Mouse (Mus musculus) erythroblast, embryonic 14.5 days (primary cell): ENCODE data around the gene Pfdn6. TPM values are rescaled to one million over a fixed set of nuclear protein-coding genes. Genes with fewer than 3 reads are reported as not detected.
"Not testable (repeated sequence)": the region's sequence is repeated elsewhere in the genome, so short reads cannot be mapped to it uniquely, and the experiment has no call there.

Experiments used
- H3K27me3 ChIP-seq: 2 replicates; pipeline ENCODE4 v1.6.1; 2012; ENCODE audit warnings: inconsistent platforms; ENCODE audit not compliant: control insufficient read depth
- H3K36me3 ChIP-seq: 2 replicates; pipeline ENCODE4 v1.6.1; 2012; ENCODE audit warnings: mild to moderate bottlenecking, inconsistent platforms; ENCODE audit not compliant: control insufficient read depth
- H3K4me1 ChIP-seq: 2 replicates; pipeline ENCODE4 v1.6.1; 2012; ENCODE audit warnings: inconsistent platforms; ENCODE audit not compliant: control insufficient read depth
- H3K4me3 ChIP-seq: replicated peaks from 2 replicates; pipeline ENCODE3; 2012; ENCODE audit warnings: moderate library complexity, mild to moderate bottlenecking, inconsistent platforms
- H3K9me3 ChIP-seq: 2 replicates; pipeline ENCODE4 v1.6.1; 2012; ENCODE audit warnings: low read length, inconsistent platforms, mixed read lengths; ENCODE audit not compliant: control insufficient read depth
- GATA1 ChIP-seq: IDR thresholded peaks from 2 replicates; pipeline ENCODE4 v1.6.1; 2012; ENCODE audit warnings: low read length, inconsistent platforms, mixed read lengths
- TAL1 ChIP-seq: IDR thresholded peaks from 3 replicates; pipeline ENCODE4 v1.6.1; 2012; ENCODE audit warnings: low read length, inconsistent platforms, mixed read lengths
- polyA plus RNA-seq: library from polyadenylated mRNA; stranded (reverse); fragments of >175 nt; gene quantifications from 2 replicates; pipeline ENCODE4 v1.2.3, GENCODE M21; 2012

The Pfdn6 gene
- polyA plus RNA-seq, 1 experiment, result 48.7 TPM

GRCm38 (mm10) chr17:33891357-33891756, 48.8 kb downstream of the Pfdn6 start:
- H3K9me3 ChIP-seq, result no peaks in the 10 kb centered on the region
- peaks cover 26% of the 10 kb centered on the region for H3K4me1 ChIP-seq
- TF ChIP-seq TAL1 (no peak), GATA1 (no peak)
- no peaks in the 10 kb centered on the region for H3K27me3 ChIP-seq
- peaks cover 29% of the 10 kb centered on the region for H3K36me3 ChIP-seq
- H3K4me3 ChIP-seq, result no peak overlapping the region

GRCm38 (mm10) chr17:33890533-33891059, 49.5 kb downstream of the Pfdn6 start, which contains the start of gene Kifc1:
Gene Kifc1, minus strand, starts transcription at chr17:33890661.
- Histone ChIP-seq H3K9me3 (no peaks in the 10 kb centered on the region), H3K4me3 (peak within 1 kb of the TSS; percentile 75), H3K4me1 (peaks cover 26% of the 10 kb centered on the region), H3K27me3 (no peaks in the 10 kb centered on the region), H3K36me3 (peaks cover 36% of the 10 kb centered on the region)
- no peak for TF ChIP-seq TAL1
- TF ChIP-seq GATA1, result no peak

- H3K9me3 ChIP-seq, result not testable (repeated sequence)
Observed at GRCm38 (mm10) chr17:33889941-33890532, 50.1 kb downstream of the Pfdn6 start.

More at GRCm38 (mm10) chr17:33889941-33890532, 50.1 kb downstream of the Pfdn6 start:
- peak overlapping the region; percentile 75 for H3K4me3 ChIP-seq
- H3K36me3 ChIP-seq, result peaks cover 41% of the 10 kb centered on the region
- H3K4me1 ChIP-seq, result peaks cover 26% of the 10 kb centered on the region
- not testable (repeated sequence) for H3K27me3 ChIP-seq

Other genes starting within 250 kb of the Pfdn6 start
- 80.5 and 112 TPM in 2 replicates for gene March2, start 221.7 kb downstream of the Pfdn6 start, polyA plus RNA-seq
- 26.5 and 41.4 TPM in 2 replicates for gene Rab11b, start 179.8 kb downstream of the Pfdn6 start, polyA plus RNA-seq
- 0.07 TPM in 1 of 2 replicates, not detected in the other for gene Angptl4, start 158.5 kb downstream of the Pfdn6 start, polyA plus RNA-seq
- gene Kank3, start 129.8 kb downstream of the Pfdn6 start, polyA plus RNA-seq, result 0.03 TPM in 2 replicates
- 366 and 664 TPM in 2 replicates for gene Rps28, start 115.8 kb downstream of the Pfdn6 start, polyA plus RNA-seq
- 125 and 152 TPM in 2 replicates for gene Ndufa7, start 115.8 kb downstream of the Pfdn6 start, polyA plus RNA-seq
- gene Cd320, start 97.3 kb downstream of the Pfdn6 start, polyA plus RNA-seq, result 0.26 and 0.86 TPM in 2 replicates
- not detected in 2 replicates for gene Gm7029, start 66.5 kb downstream of the Pfdn6 start, polyA plus RNA-seq
- 24.3 and 25.8 TPM in 2 replicates for gene Kifc1, start 49.7 kb downstream of the Pfdn6 start, polyA plus RNA-seq
- 0.08 TPM in 1 of 2 replicates, not detected in the other for gene Platr17, start 35.2 kb downstream of the Pfdn6 start, polyA plus RNA-seq
- 1.4 TPM in 2 replicates for gene Daxx, start 30.9 kb downstream of the Pfdn6 start, polyA plus RNA-seq
- 14.7 and 21.8 TPM in 2 replicates for gene Tapbp, start 24.4 kb downstream of the Pfdn6 start, polyA plus RNA-seq
- gene Zbtb22, start 24.4 kb downstream of the Pfdn6 start, polyA plus RNA-seq, result 5.6 and 5.7 TPM in 2 replicates
- gene Rgl2, start 10.8 kb downstream of the Pfdn6 start, polyA plus RNA-seq, result 3.1 and 3.5 TPM in 2 replicates
- gene Wdr46, start 317 bp upstream of the Pfdn6 start, polyA plus RNA-seq, result 6.0 and 6.7 TPM in 2 replicates
- 0.21 and 0.45 TPM in 2 replicates for gene B3galt4, start 11.1 kb upstream of the Pfdn6 start, polyA plus RNA-seq
- gene Vps52, start 15.5 kb upstream of the Pfdn6 start, polyA plus RNA-seq, result 10.1 and 11.6 TPM in 2 replicates
- gene Rps18, start 15.7 kb upstream of the Pfdn6 start, polyA plus RNA-seq, result 11.8 and 13.8 TPM in 2 replicates
- gene H2-K1, start 60.0 kb upstream of the Pfdn6 start, polyA plus RNA-seq, result 0.91 and 0.94 TPM in 2 replicates
- 1.8 and 2.5 TPM in 2 replicates for gene Ring1, start 84.3 kb upstream of the Pfdn6 start, polyA plus RNA-seq
- 1.4 TPM in 2 replicates for gene H2-Ke6, start 87.7 kb upstream of the Pfdn6 start, polyA plus RNA-seq
- gene Slc39a7, start 91.3 kb upstream of the Pfdn6 start, polyA plus RNA-seq, result 3.5 TPM in 2 replicates
- gene Rxrb, start 91.5 kb upstream of the Pfdn6 start, polyA plus RNA-seq, result 10.1 and 11.3 TPM in 2 replicates
- 0.45 and 0.56 TPM in 2 replicates for gene Col11a2, start 99.1 kb upstream of the Pfdn6 start, polyA plus RNA-seq
- gene H2-Oa, start 152.0 kb upstream of the Pfdn6 start, polyA plus RNA-seq, result 0.04 and 0.14 TPM in 2 replicates
- 0.46 and 1.0 TPM in 2 replicates for gene H2-DMa, start 179.2 kb upstream of the Pfdn6 start, polyA plus RNA-seq
- 28.3 and 30.4 TPM in 2 replicates for gene Brd2, start 182.3 kb upstream of the Pfdn6 start, polyA plus RNA-seq
- gene H2-DMb2, start 203.0 kb upstream of the Pfdn6 start, polyA plus RNA-seq, result not detected in 2 replicates
- gene H2-DMb1, start 212.7 kb upstream of the Pfdn6 start, polyA plus RNA-seq, result not detected in 2 replicates
- 0.05 and 0.06 TPM in 2 replicates for gene Tap1, start 247.2 kb upstream of the Pfdn6 start, polyA plus RNA-seq
- 0.05 and 0.10 TPM in 2 replicates for gene Psmb9, start 247.4 kb upstream of the Pfdn6 start, polyA plus RNA-seq